Mouse (Mus musculus) CH12.LX (cell line): ENCODE results near the gene Zfp956.

ENCODE experiments used
- EP300 ChIP-seq: IDR thresholded peaks from 2 replicates; pipeline ENCODE4 v1.6.1; 2011; ENCODE audit warnings: low read length, improper control_type of control experiment
- JUN ChIP-seq: IDR thresholded peaks from 2 replicates; pipeline ENCODE4 v1.6.1; 2011; ENCODE audit warnings: low read depth, mild to moderate bottlenecking, low read length, improper control_type of control experiment, moderate library complexity; ENCODE audit not compliant: insufficient read depth
- POLR2A ChIP-seq: IDR thresholded peaks from 2 replicates; pipeline ENCODE4 v1.6.1; 2011; ENCODE audit warnings: low read depth, mild to moderate bottlenecking, improper control_type of control experiment, low read length
- SMC3 ChIP-seq: IDR thresholded peaks from 2 replicates; pipeline ENCODE4 v1.6.1; 2011; ENCODE audit warnings: low read depth, low read length, improper control_type of control experiment

DNA sequence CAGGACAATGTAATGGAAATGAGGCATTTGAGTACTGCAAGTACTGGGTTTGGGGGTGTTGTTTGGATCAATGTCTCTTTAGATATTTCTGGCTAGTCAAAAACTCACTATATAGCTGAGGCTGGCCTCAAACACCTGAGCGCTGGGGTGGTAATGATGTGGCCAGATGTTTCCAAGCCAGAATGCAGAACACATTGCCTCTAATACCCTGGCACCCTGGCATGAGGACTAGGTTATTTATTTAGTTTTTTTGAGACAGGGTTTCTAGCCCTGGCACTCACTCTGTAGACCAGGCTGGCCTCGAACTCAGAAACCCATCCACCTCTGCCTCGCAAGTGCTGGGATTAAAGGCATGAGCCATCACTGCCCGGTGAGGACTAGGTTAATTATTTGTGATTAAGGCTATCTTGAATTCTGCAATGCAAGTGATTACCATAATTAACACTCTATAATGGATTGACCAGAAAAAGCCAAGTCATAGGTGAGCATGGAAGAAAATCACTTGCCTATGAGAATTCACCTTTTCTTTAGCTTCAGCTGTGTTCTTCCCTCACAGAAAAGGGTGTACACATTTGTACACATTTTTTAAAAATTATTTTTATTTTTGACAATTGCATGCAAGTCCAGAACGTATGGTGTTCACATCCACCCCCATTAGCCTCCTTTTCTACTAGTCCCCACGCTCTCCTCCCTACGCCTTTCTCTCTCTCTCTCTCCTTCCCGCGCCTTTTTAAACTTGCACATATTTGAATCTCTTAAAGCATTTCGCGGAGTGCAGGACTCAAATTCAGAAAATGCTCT, 33.3 kb upstream of the Zfp956 start:
- no peak for TF ChIP-seq EP300
- no peak for TF ChIP-seq POLR2A
- TF ChIP-seq JUN = no peak
- no peak for TF ChIP-seq SMC3
